Mouse (Mus musculus) liver, postnatal 0 days (tissue): ENCODE results near the gene Gm20388.

Experiments
- CTCF ChIP-seq: sonication (generic); IDR thresholded peaks from 2 replicates; pipeline ENCODE4 v1.5.1; 2016; ENCODE audit warnings: antibody characterized with exemption, low read depth
- EP300 ChIP-seq: IDR thresholded peaks from 2 replicates; pipeline ENCODE4 v1.6.1; 2016; ENCODE audit warnings: antibody characterized with exemption, low read depth, mild to moderate bottlenecking

DNA sequence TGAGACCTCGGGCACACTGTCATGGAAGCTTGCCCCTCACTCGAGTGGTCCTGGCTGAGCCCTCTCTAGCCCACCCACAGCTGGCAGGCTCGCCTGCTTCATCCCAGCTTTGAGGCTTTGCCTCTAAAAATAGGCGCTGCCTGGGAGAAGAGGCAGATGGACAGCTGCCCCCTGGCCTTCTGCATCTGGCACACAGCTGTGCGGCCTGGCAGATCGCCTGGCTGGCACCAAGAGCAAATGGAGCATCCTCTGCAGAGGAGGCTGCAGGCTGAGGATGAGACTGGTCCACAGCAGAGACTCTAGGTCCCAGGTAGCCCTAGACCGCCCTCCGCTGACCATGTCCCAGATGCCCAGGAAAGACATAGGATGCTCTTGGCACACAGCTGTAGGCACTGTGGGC, 2805.9 kb downstream of the Gm20388 start:
- TF ChIP-seq EP300 (no peak), CTCF (no peak)
